Comparison of ENCODE assay signal across 8 mouse cellular contexts in genomic region chr3:153943003-153943640, GRCm38 (mm10). TPM values are rescaled to one million over a fixed set of nuclear protein-coding genes. Genes with fewer than 3 reads are reported as not detected.
A peak's percentile ranks its signal among the peaks of the same experiment; 100 is the strongest.
DNase-seq lines count a peak whose midpoint lies in the region; ATAC-seq and TF ChIP-seq lines count a peak whose summit lies in the region.

No protein-coding gene starts in this region.

- H3K4me3 ChIP-seq in heart, adult 2 months, result peak overlapping the region; percentile 84
- H3K4me3 ChIP-seq in MEL (ENCODE audit: control insufficient read depth in 1 of 2, insufficient read depth in 1 of 2, low read depth in 2 of 2, low read length in 2 of 2), result peak overlapping the region; percentile 70 to 97
- H3K4me3 ChIP-seq in heart, embryonic 14.5 days (ENCODE audit: control insufficient read depth in 1 of 2, insufficient read depth in 1 of 2, low read depth in 1 of 2, low read length in 2 of 2), result peak overlapping the region; percentile 34 to 76
- H3K4me3 ChIP-seq in liver, embryonic 16.5 days (ENCODE audit: low read depth, low read length), result peak overlapping the region; percentile 75

- TF ChIP-seq POLR2A in heart, adult 2 months (IDR thresholded peaks at IDR 0.05; ENCODE audit: insufficient read depth, low read depth, low read length), result no peak
- no peak for TF ChIP-seq POLR2A in MEL (IDR thresholded peaks at IDR 0.05; ENCODE audit: control insufficient read depth in 1 of 2, insufficient read depth in 1 of 2, low read depth in 1 of 2, low read length in 2 of 2, poor library complexity in 1 of 2)

- intact Hi-C loops in heart, adult 2 months (cut with DNase I), result no loop called here

- peak overlapping the region; percentile 94 for H3K27ac ChIP-seq in heart, adult 2 months
- no peak overlapping the region; the same call in 1 of the 2 replicates for H3K27ac ChIP-seq in MEL (ENCODE audit: control insufficient read depth, low read depth, low read length)
- H3K27ac ChIP-seq in heart, embryonic 14.5 days (replicated peaks in 1 of 2; ENCODE audit: control insufficient read depth in 1 of 2, insufficient read depth in 1 of 2, low read depth in 2 of 2, low read length in 2 of 2), result peak overlapping the region; percentile 37 to 90; a peak in 3 of 4 replicates
- H3K27ac ChIP-seq in liver, embryonic 16.5 days (ENCODE audit: low read length), result peak overlapping the region; percentile 80

- no peaks in the 10 kb centered on the region for H3K9me3 ChIP-seq in MEL (replicated peaks; ENCODE audit: insufficient read depth, low read length)
- no peaks in the 10 kb centered on the region for H3K9me3 ChIP-seq in heart, embryonic 14.5 days (ENCODE audit: control insufficient read depth, low read length)
- no peaks in the 10 kb centered on the region for H3K9me3 ChIP-seq in liver, embryonic 16.5 days (replicated peaks; ENCODE audit: control insufficient read depth, low read length)

- H3K79me2 ChIP-seq in heart, adult 2 months (replicated peaks; ENCODE audit: control insufficient read depth, insufficient read depth, low read length), result no peaks in the 10 kb centered on the region; the same call in 1 of the 2 replicates
- H3K79me2 ChIP-seq in MEL (ENCODE audit: control insufficient read depth, insufficient read depth, low read length, poor library complexity), result peaks cover 2% of the 10 kb centered on the region

- no peaks in the 10 kb centered on the region for H3K27me3 ChIP-seq in heart, adult 2 months (ENCODE audit: control insufficient read depth, insufficient read depth, low read length)
- H3K27me3 ChIP-seq in MEL (ENCODE audit: control insufficient read depth in 1 of 2, insufficient read depth in 2 of 2, low read length in 2 of 2), result no peaks in the 10 kb centered on the region
- no peaks in the 10 kb centered on the region for H3K27me3 ChIP-seq in heart, embryonic 14.5 days (ENCODE audit: control insufficient read depth, insufficient read depth, low read length)
- no peaks in the 10 kb centered on the region for H3K27me3 ChIP-seq in liver, embryonic 16.5 days (ENCODE audit: control insufficient read depth, insufficient read depth, low read depth, low read length)

- no peak for DNase-seq in heart, adult 2 months
- DNase-seq in heart, adult 11 months, result no peak
- DNase-seq in MEL (ENCODE audit: low read depth, low spot score), result peak; percentile 58
- no peak for DNase-seq in gastrocnemius, postnatal 10 days
- DNase-seq in spleen, postnatal 36 days (ENCODE audit: low spot score in 2 of 2), result no peak
- DNase-seq in adrenal gland, postnatal 4 days (ENCODE audit: low spot score in 2 of 2), result no peak

- no peak for TF ChIP-seq RAD21 in MEL (IDR thresholded peaks at IDR 0.05; ENCODE audit: low read depth, low read length)

- ATAC-seq in heart, embryonic 14.5 days (ENCODE audit: insufficient number of reproducible peaks, insufficient read depth, low FRiP score, low read depth), result no peak
- no peak for ATAC-seq in liver, embryonic 16.5 days (ENCODE audit: low read depth)

- H3K4me2 ChIP-seq in heart, embryonic 14.5 days (ENCODE audit: low read length), result peak overlapping the region; percentile 78
- peak overlapping the region; percentile 88 for H3K4me2 ChIP-seq in liver, embryonic 16.5 days (ENCODE audit: low read depth, low read length)

- H3K9ac ChIP-seq in heart, adult 2 months (ENCODE audit: low read depth, low read length), result peak overlapping the region; percentile 33; the same call in 1 of the 2 replicates
- peak overlapping the region; percentile 67 for H3K9ac ChIP-seq in MEL (ENCODE audit: control insufficient read depth, low read depth, low read length, poor library complexity, severe bottlenecking)
- peak overlapping the region; percentile 90 for H3K9ac ChIP-seq in heart, embryonic 14.5 days (ENCODE audit: low read length)
- H3K9ac ChIP-seq in liver, embryonic 16.5 days (ENCODE audit: low read depth, low read length), result peak overlapping the region; percentile 75

- TF ChIP-seq CTCF in heart, adult 2 months (IDR thresholded peaks at IDR 0.05), result no peak
- no peak for TF ChIP-seq CTCF in MEL (IDR thresholded peaks at IDR 0.05 in 2 of 3, conservative IDR thresholded peaks at IDR 0.05 in 1 of 3; ENCODE audit: control insufficient read depth in 1 of 3, insufficient read depth in 1 of 3, low read depth in 2 of 3, low read length in 3 of 3, poor library complexity in 1 of 3, severe bottlenecking in 1 of 3)

- WGBS in heart, adult 2 months, result 18% methylated on average over 12 of the region's 12 CpGs
- 27% methylated on average over 12 of the region's 12 CpGs for WGBS in heart, embryonic 14.5 days
- WGBS in liver, embryonic 16.5 days (ENCODE audit: insufficient replicate concordance), result 46% methylated on average over 12 of the region's 12 CpGs

- H3K4me1 ChIP-seq in heart, adult 2 months (ENCODE audit: control insufficient read depth, insufficient read depth, low read length), result peaks cover 5% of the 10 kb centered on the region
- peaks cover 5 to 11% of the 10 kb centered on the region in 2 experiments; a peak in 2 of 4 replicates for H3K4me1 ChIP-seq in MEL (ENCODE audit: control insufficient read depth in 1 of 2, insufficient read depth in 2 of 2, low read length in 2 of 2)
- H3K4me1 ChIP-seq in heart, embryonic 14.5 days (ENCODE audit: control insufficient read depth in 2 of 2, insufficient read depth in 2 of 2, low read length in 2 of 2), result peaks cover 4 to 26% of the 10 kb centered on the region in 2 experiments
- peaks cover 21% of the 10 kb centered on the region for H3K4me1 ChIP-seq in liver, embryonic 16.5 days (ENCODE audit: control insufficient read depth, low read depth, low read length)

- TF ChIP-seq EP300 in heart, adult 2 months (IDR thresholded peaks at IDR 0.05; ENCODE audit: insufficient read depth, low read depth, low read length), result no peak
- no peak for TF ChIP-seq EP300 in MEL (IDR thresholded peaks at IDR 0.05; ENCODE audit: low read depth in 1 of 2, low read length in 2 of 2)

- peaks cover 10% of the 10 kb centered on the region for H3K36me3 ChIP-seq in heart, adult 2 months (ENCODE audit: control insufficient read depth, insufficient read depth, low read length)
- peaks cover 0 to 14% of the 10 kb centered on the region in 2 experiments; a peak in 2 of 4 replicates for H3K36me3 ChIP-seq in MEL (ENCODE audit: control insufficient read depth in 1 of 2, insufficient read depth in 2 of 2, low read length in 2 of 2)
- peaks cover 38% of the 10 kb centered on the region for H3K36me3 ChIP-seq in heart, embryonic 14.5 days (ENCODE audit: control insufficient read depth, insufficient read depth, low read length)
- H3K36me3 ChIP-seq in liver, embryonic 16.5 days (ENCODE audit: control insufficient read depth, insufficient read depth), result no peaks in the 10 kb centered on the region

TF ChIP-seq in MEL, 35 proteins besides CTCF, POLR2A, EP300 and RAD21 (continues in another document):
- TF ChIP-seq RCOR1 (IDR thresholded peaks at IDR 0.05; ENCODE audit: low read depth, low read length) (no peak), JUND (IDR thresholded peaks at IDR 0.05; ENCODE audit: low read depth, low read length) (no peak), ELF1 (IDR thresholded peaks at IDR 0.05; ENCODE audit: low read depth, low read length) (no peak), ZC3H11A (IDR thresholded peaks at IDR 0.05; ENCODE audit: low read depth, low read length) (no peak), MAZ (IDR thresholded peaks at IDR 0.05; ENCODE audit: low read depth, low read length) (no peak), CHD1 (IDR thresholded peaks at IDR 0.05; ENCODE audit: low read depth, low read length) (no peak)

RNA-seq across cellular contexts. Expression of gene Acadm, which starts 1.3 kb away (rescaled TPM):
- 1,000 to 10,000 TPM; 1,125 to 1,306 TPM for total RNA-seq in heart, adult 2 months (2021)
- 480 and 876 TPM in 2 replicates for polyA plus RNA-seq in heart, adult 2 months (2012; rRNA removed)
- 33.0 and 36.7 TPM in 2 replicates for total RNA-seq in MEL (2012; rRNA removed)
- 10 to 100 TPM in 1 of 2 experiments, not detected in 1; 44.3 TPM for polyA plus RNA-seq in MEL (2012; ENCODE audit: insufficient read depth in 1 of 2, insufficient read length in 2 of 2, low read depth in 1 of 2, low replicate concordance in 2 of 2, missing spikeins in 1 of 2)
- polyA plus RNA-seq in heart, embryonic 14.5 days (2014; fragmentation: Nextera tagmentation; extraction: Ambion mirVana), result 263 and 291 TPM in 2 replicates
- 133 and 157 TPM in 2 replicates for polyA plus RNA-seq in liver, embryonic 16.5 days (2015; fragmentation: Nextera tagmentation; extraction: Ambion mirVana)
- 100 to 1,000 TPM; 248 to 275 TPM for total RNA-seq in gastrocnemius, postnatal 10 days (2021)
- total RNA-seq in adrenal gland, postnatal 4 days (2021), result 100 to 1,000 TPM; 460 to 478 TPM

RNA-seq across cellular contexts. Expression of gene Slc44a5, which starts 30.1 kb away (rescaled TPM):
- total RNA-seq in heart, adult 2 months (2021), result under 1 TPM in 1 of 2 experiments, not detected in 1; 0.14 TPM
- polyA plus RNA-seq in heart, adult 2 months (2012; rRNA removed), result 0.25 and 0.76 TPM in 2 replicates
- total RNA-seq in MEL (2012; rRNA removed), result not detected in 2 replicates
- not detected for polyA plus RNA-seq in MEL (2012; ENCODE audit: insufficient read depth in 1 of 2, insufficient read length in 2 of 2, low read depth in 1 of 2, low replicate concordance in 2 of 2, missing spikeins in 1 of 2)
- polyA plus RNA-seq in heart, embryonic 14.5 days (2014; fragmentation: Nextera tagmentation; extraction: Ambion mirVana), result 1.0 and 1.4 TPM in 2 replicates
- polyA plus RNA-seq in liver, embryonic 16.5 days (2015; fragmentation: Nextera tagmentation; extraction: Ambion mirVana), result 0.18 and 0.22 TPM in 2 replicates
- total RNA-seq in gastrocnemius, postnatal 10 days (2021), result 1 to 10 TPM in 1 of 2 experiments, under 1 TPM in 1; 0.78 to 1.4 TPM
- under 1 TPM; 0.85 to 0.95 TPM for total RNA-seq in adrenal gland, postnatal 4 days (2021)

RNA-seq across cellular contexts. Expression of gene Rabggtb, which starts 30.3 kb away (rescaled TPM):
- total RNA-seq in heart, adult 2 months (2021), result 10 to 100 TPM; 81.8 to 98.2 TPM
- polyA plus RNA-seq in heart, adult 2 months (2012; rRNA removed), result 48.0 and 89.5 TPM in 2 replicates
- total RNA-seq in MEL (2012; rRNA removed), result 164 and 175 TPM in 2 replicates
- 100 to 1,000 TPM in 1 of 2 experiments, not detected in 1; 146 TPM for polyA plus RNA-seq in MEL (2012; ENCODE audit: insufficient read depth in 1 of 2, insufficient read length in 2 of 2, low read depth in 1 of 2, low replicate concordance in 2 of 2, missing spikeins in 1 of 2)
- 64.6 and 67.8 TPM in 2 replicates for polyA plus RNA-seq in heart, embryonic 14.5 days (2014; fragmentation: Nextera tagmentation; extraction: Ambion mirVana)
- 29.1 and 35.8 TPM in 2 replicates for polyA plus RNA-seq in liver, embryonic 16.5 days (2015; fragmentation: Nextera tagmentation; extraction: Ambion mirVana)
- 10 to 100 TPM; 67.0 to 72.3 TPM for total RNA-seq in gastrocnemius, postnatal 10 days (2021)
- total RNA-seq in adrenal gland, postnatal 4 days (2021), result 10 to 100 TPM; 82.4 to 85.2 TPM

RNA-seq across cellular contexts. Expression of gene Msh4, which starts 37.2 kb away (rescaled TPM):
- total RNA-seq in heart, adult 2 months (2021), result under 1 TPM in 1 of 2 experiments, not detected in 1; 0.07 TPM
- polyA plus RNA-seq in heart, adult 2 months (2012; rRNA removed), result 0.06 TPM in 1 of 2 replicates, not detected in the other
- total RNA-seq in MEL (2012; rRNA removed), result 0.42 and 0.50 TPM in 2 replicates
- under 1 TPM in 1 of 2 experiments, not detected in 1; 0.15 TPM for polyA plus RNA-seq in MEL (2012; ENCODE audit: insufficient read depth in 1 of 2, insufficient read length in 2 of 2, low read depth in 1 of 2, low replicate concordance in 2 of 2, missing spikeins in 1 of 2)
- polyA plus RNA-seq in heart, embryonic 14.5 days (2014; fragmentation: Nextera tagmentation; extraction: Ambion mirVana), result 0.11 and 0.12 TPM in 2 replicates
- 0.04 TPM in 1 of 2 replicates, not detected in the other for polyA plus RNA-seq in liver, embryonic 16.5 days (2015; fragmentation: Nextera tagmentation; extraction: Ambion mirVana)
- total RNA-seq in gastrocnemius, postnatal 10 days (2021), result under 1 TPM; 0.16 to 0.25 TPM
- total RNA-seq in adrenal gland, postnatal 4 days (2021), result under 1 TPM; 0.45 to 0.59 TPM

Comparison
In these comparisons a context has a peak if more than half of its experiments do, and no peak if none do; other contexts are left out.
1. H3K9ac ChIP-seq: peak in every context shown above with its lines; median percentile 90 in heart, embryonic 14.5 days; 75 in liver, embryonic 16.5 days; 67 in MEL; 33 in heart, adult 2 months.